Mouse (Mus musculus): ENCODE data around the gene H2-DMb2. TPM values are rescaled to one million over a fixed set of nuclear protein-coding genes. Genes with fewer than 3 reads are reported as not detected.
A peak's percentile ranks its signal among the peaks of the same experiment; 100 is the strongest.
"Not testable (repeated sequence)": the region's sequence is repeated elsewhere in the genome, so short reads cannot be mapped to it uniquely, and the experiment has no call there.

H2-DMb2 gene
- total RNA-seq, 2 experiments from 2014 or later = 2.0 to 4.6 TPM

GRCm38 (mm10) chr17:34130073-34130947 is 12.8 kb upstream of the H2-DMb2 start:
- ATAC-seq (replicated peaks; ENCODE audit: low FRiP score, poor library complexity, severe bottlenecking) = no peak

GRCm38 (mm10) chr17:34131911-34132310 is 11.2 kb upstream of the H2-DMb2 start:
- ATAC-seq (replicated peaks; ENCODE audit: low FRiP score, poor library complexity, severe bottlenecking) = no peak

DNA sequence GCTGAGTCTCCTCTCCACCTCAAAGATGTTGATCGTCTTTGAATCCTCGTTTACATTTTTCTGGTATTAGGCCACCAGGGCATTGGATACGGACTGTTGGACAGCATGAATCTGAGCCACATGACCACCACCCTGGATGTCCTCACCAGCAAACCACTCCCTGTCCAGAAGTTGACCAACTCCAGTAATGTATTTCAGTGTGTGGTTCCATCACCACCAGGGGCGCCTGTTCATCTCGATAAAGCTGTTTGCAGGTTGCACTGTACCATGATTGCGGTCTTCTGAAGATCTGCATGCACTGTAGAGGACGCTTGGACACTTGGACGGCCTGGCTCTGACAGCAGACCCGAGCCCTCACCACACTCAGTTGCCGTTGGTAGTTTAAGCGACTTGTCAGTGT is 9.8 kb upstream of the H2-DMb2 start:
- no peak for ATAC-seq (replicated peaks; ENCODE audit: low FRiP score, poor library complexity, severe bottlenecking)

DNA sequence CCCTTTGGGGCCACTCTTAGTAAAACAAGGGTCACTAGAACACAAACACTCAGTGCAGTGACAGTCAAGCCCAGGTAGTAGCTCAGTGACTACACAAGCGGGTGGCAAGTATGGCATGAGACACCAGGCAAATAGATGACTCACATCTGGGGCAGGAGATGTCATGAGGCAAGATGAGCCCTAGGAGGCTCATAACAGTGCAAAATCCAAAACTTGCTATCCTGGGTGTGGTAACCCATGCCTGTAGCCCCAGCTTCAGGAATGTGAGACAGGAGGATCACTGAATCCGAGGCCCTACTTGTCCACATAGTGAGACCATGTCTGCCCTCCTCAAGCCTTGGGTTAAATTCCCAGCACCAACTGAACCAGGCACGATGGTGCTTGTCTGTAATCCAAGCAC is 8.7 kb upstream of the H2-DMb2 start:
- no peak for ATAC-seq (replicated peaks; ENCODE audit: low FRiP score, poor library complexity, severe bottlenecking)

DNA sequence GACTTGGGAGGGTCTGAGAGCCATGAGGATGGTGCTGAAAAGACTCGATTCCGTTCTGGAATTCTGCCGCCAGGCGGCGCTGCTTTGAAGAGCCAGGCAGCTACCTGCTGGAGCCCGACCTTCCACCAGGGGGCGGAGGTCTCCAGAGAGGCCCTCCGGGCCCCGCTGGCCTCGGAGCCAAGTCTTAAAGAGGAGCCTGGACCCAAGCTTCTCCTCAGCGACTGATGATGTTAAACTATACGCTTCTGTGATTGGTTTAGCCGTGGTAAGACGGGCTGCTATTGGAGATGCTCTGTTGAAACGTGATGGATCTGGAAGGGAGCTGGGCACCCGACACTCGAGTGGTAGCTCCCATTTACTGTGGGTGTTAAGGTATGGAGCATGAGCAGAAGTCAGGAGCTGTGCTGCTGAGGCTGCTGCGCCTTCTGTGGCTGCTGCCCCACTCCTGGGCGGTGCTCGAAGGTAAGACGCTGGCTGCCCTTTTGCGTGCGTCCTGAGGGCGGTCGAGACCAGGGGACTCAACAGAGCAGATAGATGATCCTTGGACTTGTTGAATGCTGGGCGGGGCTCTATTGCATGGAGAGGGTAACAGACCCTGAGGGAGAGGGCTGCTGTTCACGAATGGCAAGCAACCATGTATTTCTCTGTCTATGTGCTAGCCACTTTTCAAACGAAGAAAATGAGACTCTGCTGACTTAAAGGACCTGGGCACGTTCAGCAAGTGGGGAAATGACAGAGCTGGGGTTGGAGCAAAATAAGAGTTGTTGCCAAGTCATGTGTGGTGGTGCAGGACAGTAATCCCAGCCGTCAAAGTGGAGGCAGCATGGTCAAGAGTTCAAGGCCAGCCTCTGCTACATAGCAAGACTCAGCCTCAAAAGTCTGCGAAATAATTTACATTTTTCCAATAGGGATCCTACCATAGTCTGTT is 7.5 kb upstream of the H2-DMb2 start:
- peak; percentile 94 for ATAC-seq (replicated peaks; ENCODE audit: low FRiP score, poor library complexity, severe bottlenecking)

- ATAC-seq (replicated peaks; ENCODE audit: low FRiP score, poor library complexity, severe bottlenecking) = no peak
Measured at GRCm38 (mm10) chr17:34137601-34138000, 5.5 kb upstream of the H2-DMb2 start.

DNA sequence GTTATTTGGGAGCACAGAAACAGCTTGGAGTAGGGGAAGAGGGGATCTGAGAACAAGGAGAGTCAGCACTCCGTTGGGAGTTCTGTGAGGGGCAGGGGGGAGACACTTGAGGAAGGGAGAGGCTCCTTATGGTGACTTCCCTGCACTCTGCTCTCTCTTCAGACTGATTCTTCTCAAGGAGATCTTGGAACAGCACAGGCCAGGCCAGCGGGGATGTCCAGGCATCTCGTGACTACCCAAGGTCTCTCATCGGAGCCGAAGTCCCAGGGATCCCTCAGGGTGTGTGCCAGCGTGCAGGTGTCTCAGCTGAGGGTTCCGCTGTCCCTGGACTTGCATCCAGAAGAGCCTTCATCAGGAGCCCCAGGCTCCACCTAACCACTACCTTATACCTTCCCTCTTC is 4.5 kb upstream of the H2-DMb2 start:
- ATAC-seq (replicated peaks; ENCODE audit: low FRiP score, poor library complexity, severe bottlenecking) = no peak

GRCm38 (mm10) chr17:34139416-34139815 is 3.7 kb upstream of the H2-DMb2 start:
- ATAC-seq (replicated peaks; ENCODE audit: low FRiP score, poor library complexity, severe bottlenecking) = no peak

GRCm38 (mm10) chr17:34140240-34140639 is 2.9 kb upstream of the H2-DMb2 start:
- no peak for ATAC-seq (replicated peaks; ENCODE audit: low FRiP score, poor library complexity, severe bottlenecking)

DNA sequence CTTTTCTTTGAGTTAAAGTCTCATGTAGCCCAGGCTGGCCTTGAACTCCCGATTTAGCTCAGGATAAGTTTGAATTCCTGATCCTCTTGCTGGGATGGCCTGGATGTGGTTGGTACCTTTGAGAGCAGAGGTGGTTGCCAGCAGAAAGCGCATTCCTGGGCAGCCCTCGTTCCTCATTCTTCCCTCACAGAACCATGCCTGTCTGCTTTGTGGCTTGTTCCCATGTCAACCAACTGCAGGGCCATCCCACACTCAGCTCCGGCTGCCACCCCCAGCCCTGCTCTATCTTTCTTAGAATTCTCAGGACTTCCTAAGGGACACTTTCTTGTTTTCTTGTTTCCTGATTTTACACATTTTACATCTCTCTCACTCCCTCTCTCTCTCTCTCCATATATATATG is 1.7 kb upstream of the H2-DMb2 start:
- no peak for ATAC-seq (replicated peaks; ENCODE audit: low FRiP score, poor library complexity, severe bottlenecking)

DNA sequence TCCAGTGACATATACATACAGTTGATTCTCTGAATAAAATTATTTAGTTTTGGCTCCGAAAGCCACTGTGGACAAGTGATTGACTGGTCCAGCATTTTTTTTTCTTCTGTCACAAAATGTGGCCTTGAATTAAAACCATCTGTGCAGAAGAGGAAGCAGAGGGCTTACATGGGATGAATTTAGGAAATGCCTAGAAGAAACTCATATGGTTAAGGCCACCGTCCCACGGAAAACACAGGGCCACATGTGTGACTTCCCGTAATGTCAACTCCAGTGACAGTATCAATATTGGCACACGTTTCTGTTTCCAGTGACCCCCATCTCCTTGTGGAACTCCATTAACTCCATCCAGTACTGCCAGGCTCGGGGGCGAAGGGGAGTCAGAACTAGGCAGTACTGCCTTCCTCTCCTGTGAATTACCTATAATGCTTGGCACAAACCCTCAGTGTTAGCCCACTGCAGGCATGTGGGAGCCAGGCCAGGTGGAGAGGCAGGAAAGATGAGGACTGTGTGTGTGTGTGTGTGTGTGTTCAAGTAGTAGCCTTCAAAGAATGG is 574 bp upstream of the H2-DMb2 start:
- no peak for ATAC-seq (replicated peaks; ENCODE audit: low FRiP score, poor library complexity, severe bottlenecking)

DNA sequence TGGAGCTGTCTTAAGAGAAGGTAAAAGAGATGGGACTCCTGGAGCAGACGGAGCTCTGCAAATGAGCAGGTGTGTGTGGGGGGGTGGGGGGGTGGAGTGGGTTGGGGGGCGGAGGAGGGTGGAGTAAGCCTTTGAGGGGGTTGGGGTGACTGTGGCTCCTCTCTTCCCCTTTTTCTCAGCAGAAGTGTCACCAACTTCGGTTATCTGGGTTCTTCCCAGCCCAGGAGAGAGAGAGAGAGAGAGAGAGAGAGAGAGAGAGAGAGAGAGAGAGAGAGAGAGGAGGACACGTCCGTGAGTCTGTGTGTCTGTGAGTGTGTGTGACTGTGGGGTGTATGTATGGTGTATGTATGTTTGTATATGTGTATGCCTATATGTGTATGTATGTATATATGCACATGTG is 354 bp downstream of the H2-DMb2 start:
- no peak for ATAC-seq (replicated peaks; ENCODE audit: low FRiP score, poor library complexity, severe bottlenecking)

- not testable (repeated sequence) for ATAC-seq (replicated peaks; ENCODE audit: low FRiP score, poor library complexity, severe bottlenecking)
Measured at GRCm38 (mm10) chr17:34144221-34144620, 1.1 kb downstream of the H2-DMb2 start.

DNA sequence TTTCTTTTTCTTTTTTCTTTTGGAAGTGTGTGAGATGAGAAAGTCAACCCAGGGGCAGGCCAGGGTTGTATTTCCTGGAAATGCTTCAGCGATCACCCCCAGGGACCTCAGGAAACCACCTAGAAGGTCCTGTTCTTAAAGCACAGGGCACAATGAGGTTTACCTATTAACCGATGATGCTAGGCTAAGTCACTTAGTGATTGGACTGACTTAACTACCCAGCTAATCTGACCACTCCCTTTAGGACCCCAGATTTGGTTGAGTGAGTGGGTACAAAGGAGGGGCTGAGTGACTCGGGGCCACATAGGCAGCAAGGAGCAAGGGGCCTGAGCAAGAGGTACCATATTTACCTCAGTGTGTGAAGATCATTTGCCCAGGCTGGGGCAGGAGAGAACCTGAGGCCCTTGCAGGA is 1.9 kb downstream of the H2-DMb2 start:
- ATAC-seq (replicated peaks; ENCODE audit: low FRiP score, poor library complexity, severe bottlenecking) = no peak

- no peak for ATAC-seq (replicated peaks; ENCODE audit: low FRiP score, poor library complexity, severe bottlenecking)
Measured at GRCm38 (mm10) chr17:34152923-34153322, 9.8 kb downstream of the H2-DMb2 start, which contains the start of gene H2-DMb1. Gene H2-DMb1 (plus strand): TSS chr17:34153072.

DNA sequence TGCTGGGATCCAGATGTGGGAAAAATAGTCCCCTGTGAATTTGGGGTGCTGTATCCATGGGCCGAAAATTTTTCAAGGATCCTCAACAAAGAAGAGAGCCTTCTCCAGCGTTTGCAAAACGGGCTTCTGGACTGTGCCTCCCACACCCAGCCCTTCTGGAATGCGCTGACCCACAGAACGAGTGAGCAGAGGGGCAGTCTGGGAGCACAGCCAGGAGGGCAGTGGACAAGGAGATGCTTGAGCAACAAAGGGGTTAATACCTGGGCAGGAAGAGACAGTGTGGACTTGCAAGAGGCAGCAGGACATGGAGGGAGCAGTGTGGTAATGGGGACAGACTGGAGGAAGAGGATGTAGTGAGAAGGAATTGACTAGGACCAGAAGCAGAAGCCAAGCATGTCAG is 12.4 kb downstream of the H2-DMb2 start:
- ATAC-seq (replicated peaks; ENCODE audit: low FRiP score, poor library complexity, severe bottlenecking) = no peak

- ATAC-seq (replicated peaks; ENCODE audit: low FRiP score, poor library complexity, severe bottlenecking) = no peak
Measured at GRCm38 (mm10) chr17:34164202-34164895, 21.2 kb downstream of the H2-DMb2 start.

DNA sequence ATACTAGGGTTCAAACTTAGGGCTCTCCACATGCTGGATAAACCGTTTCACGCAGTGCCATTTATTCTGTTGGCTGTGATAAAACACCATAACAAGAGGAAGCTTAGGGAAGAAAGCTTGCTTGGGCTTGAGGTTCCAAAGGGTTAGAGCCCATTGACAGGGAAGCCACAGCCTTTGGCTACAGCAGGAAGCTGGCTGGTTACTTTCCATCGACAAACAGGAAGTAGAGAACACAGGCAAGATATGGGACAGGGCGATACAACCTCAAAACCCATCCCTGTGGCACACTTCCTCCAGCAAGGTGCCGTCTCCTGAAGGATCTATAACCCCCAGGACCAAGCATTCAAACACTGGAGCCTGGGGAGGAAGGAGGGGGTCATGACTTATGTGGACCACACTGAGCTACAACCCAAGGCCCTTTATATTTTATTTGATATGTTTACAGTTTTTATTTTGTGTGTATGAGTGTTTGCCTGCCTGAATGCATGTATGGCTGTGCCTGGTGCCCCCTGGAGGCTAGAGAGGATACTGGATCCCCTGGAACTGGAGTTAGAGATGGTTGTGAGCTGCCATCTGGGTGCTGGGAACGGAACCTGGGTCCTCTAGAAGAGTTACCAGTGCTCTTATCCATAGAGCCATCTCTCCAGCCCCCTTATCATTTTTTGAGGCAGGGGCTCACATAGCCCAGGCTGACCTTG is 22.1 kb downstream of the H2-DMb2 start:
- ATAC-seq (replicated peaks; ENCODE audit: low FRiP score, poor library complexity, severe bottlenecking) = no peak

GRCm38 (mm10) chr17:34169279-34169678 is 26.2 kb downstream of the H2-DMb2 start:
- no peak for ATAC-seq (replicated peaks; ENCODE audit: low FRiP score, poor library complexity, severe bottlenecking)

Measured in erythroid progenitor cell, adult 5-6 weeks (primary cell).